Mouse (Mus musculus) ZHBTc4 (cell line): ENCODE measurements around the gene Sh3bgrl2.
A peak's percentile ranks its signal among the peaks of the same experiment; 100 is the strongest.

Source experiments
- DNase-seq: peaks from one replicate; pipeline ENCODE4 v3.0.0-alpha.2; 2011; ENCODE audit warnings: low read depth, low spot score

The Sh3bgrl2 gene

DNA sequence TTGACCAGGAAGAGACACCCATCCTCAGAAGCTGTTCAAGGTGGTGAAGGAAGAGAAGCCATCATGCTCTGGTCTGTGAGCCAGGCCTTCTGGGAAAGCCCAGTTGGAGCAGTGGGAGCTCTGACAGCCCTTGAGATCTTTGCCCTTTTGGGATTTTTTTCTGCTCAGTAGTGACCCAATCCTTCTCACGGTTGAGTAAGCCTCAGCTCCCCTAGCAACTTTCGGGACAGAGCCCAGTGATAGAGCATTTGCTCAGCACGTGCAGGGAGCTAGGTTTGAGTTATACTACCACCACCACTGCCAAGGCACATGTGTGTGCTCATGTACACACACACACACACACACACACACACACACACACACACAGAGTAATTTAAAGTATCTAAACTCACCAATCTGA, 131.5 kb downstream of the Sh3bgrl2 start:
- DNase-seq: no peak

DNA sequence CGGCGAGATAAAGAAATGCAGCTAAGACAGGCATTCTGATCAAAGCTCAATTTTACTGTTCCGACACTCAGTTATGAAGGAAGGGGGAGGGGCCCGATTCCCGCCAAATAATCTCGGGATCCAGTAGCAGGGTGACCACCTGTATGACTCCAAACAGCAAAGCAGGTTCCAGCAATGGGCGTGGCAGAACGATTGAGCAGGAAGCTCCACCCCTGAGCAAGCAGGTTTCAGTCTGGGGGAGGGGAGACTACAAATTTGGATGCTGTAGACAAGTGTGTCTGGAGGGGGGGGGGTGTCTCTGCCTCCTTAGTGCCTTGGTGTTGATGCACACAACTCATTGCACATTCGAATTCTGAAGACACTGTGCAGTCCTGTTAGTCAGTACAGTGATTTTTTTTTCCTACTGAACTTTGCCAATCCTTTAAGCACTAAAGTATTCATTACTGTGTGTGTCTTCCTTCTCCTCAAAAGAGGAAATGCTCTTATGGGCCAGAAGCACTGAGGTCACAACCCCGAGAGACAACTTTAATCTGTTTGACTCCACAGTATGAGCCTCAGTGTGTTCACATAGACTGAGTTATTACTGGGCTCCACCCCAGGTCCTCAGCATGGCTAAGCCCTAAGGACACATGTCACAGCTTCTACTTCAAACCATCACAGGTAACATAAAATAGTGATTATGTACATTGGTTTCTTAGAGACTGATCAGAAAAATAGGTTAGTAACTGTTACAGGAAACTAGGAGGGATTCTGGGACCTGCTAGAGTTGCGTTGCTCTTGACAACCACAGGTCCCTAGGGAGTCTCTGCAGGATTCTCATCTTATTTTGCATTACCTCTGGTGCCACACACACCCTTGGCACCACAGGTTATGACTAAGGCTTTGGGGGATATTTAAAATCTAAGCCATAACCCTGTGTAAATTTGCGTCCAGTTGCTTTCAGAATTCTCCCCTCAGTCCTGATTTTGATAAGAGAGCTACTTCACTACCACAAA, 133.8 kb downstream of the Sh3bgrl2 start:
- DNase-seq: no peak

DNA sequence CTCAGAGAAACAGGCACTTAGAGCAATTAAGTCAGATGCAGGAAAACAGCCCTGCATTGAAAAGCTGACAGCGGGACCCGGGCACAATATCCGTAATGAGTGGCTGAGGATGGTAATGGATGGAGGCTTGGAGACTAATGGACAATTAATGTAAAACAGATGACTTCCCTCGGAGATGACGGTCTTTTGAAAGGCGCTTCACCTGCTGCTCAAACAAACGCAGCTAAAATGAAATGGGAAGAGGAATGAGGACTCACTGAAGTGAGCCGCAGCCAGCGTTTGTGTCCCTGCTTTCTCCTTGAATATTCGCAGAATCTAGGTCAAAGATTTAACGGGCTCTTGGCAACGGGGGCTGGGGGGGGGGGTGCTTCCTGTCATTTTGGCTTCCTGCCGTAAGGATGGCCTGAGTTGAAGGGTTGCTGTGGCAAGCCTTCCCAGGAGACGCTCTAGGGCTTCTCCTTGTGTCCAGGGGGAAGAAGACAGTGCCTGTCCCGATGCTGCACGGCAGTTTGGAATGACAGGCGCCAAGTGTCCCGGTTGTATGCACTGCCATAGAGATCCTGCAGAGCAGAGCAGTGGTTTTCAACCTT, 138.5 kb downstream of the Sh3bgrl2 start:
- peak; percentile 13 for DNase-seq

DNA sequence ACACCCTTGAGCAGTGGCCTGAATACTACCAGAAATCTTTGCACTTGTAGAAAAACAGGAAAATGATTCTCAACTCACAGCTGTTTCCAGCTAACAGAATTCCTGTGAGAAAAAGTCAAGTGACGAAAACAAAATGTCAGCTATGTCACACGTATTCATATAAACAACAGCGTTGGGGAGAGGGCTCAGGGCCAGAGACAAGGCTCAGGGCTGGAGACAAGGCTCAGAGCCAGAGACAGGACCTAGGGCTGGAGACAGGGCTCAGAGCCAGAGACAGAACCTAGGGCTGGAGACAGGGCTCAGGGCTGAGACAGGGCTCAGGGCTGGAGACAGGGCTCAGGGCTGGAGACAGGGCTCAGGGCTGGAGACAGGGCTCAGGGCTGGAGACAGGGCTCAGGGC, 139.8 kb downstream of the Sh3bgrl2 start:
- no peak for DNase-seq
